Mouse (Mus musculus) lung, adult 2 months (tissue): ENCODE results near the gene Hdac1.

ENCODE experiments used
- CTCF ChIP-seq: fragments of 200-500 bp; IDR thresholded peaks from 2 replicates; pipeline ENCODE4 v1.5.1; 2011; ENCODE audit warnings: mild to moderate bottlenecking, low read length, control low read depth; ENCODE audit not compliant: insufficient read depth
- POLR2A ChIP-seq: fragments of 200-500 bp; IDR thresholded peaks from 2 replicates; pipeline ENCODE4 v1.6.1; 2011; ENCODE audit warnings: low read depth, mild to moderate bottlenecking, control low read depth, low read length, borderline replicate concordance; ENCODE audit errors: extremely low read depth

DNA sequence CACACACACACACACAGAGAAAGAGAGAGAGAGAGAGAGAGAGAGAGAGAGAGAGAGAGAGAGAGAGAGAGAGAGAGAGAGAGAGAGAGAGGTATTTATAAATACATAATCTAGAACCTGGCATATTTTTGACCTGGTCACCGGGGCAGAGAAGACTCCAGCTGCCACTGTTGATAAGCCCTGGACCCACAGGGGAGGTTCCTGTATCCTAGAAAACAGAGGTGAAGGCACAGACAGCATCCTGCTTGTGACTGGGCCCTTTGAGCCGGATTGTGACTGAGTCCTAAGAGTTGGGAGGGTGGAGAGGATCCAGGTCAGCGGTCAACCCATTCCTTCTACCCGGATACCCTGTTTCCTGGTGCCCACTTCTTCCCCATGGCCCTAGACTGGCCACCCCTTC is 46.4 kb upstream of the Hdac1 start:
- no peak for TF ChIP-seq POLR2A
- no peak for TF ChIP-seq CTCF
